Mouse (Mus musculus) cerebellum, adult 2 months (tissue): ENCODE data around the gene Hoxa6.

Source experiments
- CTCF ChIP-seq: fragments of 200-500 bp; IDR thresholded peaks from 2 replicates; pipeline ENCODE4 v1.5.1; 2011; ENCODE audit warnings: low read depth, mild to moderate bottlenecking, control low read depth, low read length, moderate library complexity, borderline replicate concordance; ENCODE audit not compliant: insufficient read depth
- POLR2A ChIP-seq: fragments of 200-500 bp; IDR thresholded peaks from 2 replicates; pipeline ENCODE4 v1.6.1; 2011; ENCODE audit warnings: low read length, control low read depth, borderline replicate concordance; ENCODE audit not compliant: insufficient read depth

- no peak for TF ChIP-seq CTCF
- TF ChIP-seq POLR2A: no peak
Measured at GRCm38 (mm10) chr6:52164626-52165440, 43.7 kb downstream of the Hoxa6 start, which contains the start of gene Hoxa2.
